Mouse (Mus musculus) heart, postnatal 0 days (tissue): ENCODE measurements around the gene Trem2.

ENCODE experiments used
- CTCF ChIP-seq: IDR thresholded peaks from 2 replicates; pipeline ENCODE4 v1.5.1; 2016; ENCODE audit warnings: antibody characterized with exemption, control low read depth, low read depth
- EP300 ChIP-seq: IDR thresholded peaks from 2 replicates; pipeline ENCODE4 v1.6.1; 2016; ENCODE audit warnings: antibody characterized with exemption, low read depth

DNA sequence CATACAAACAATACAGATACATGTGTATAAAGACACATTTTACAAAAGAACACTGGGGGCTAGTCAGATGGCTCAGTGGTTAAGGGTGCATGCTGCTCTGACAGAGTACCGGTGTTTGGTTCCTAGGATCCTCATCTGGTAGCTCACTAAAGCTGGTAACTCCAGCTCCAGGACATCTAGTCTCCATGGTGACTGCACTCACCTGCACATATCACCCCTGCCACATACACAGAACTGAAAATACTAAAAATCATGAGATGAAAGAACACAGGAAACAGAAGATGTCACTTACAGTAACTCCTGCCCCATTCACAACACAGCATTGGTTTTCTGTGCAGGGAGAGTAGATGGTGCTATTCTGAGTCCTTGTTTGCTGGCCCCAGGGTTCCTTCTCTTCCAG is 27.5 kb upstream of the Trem2 start:
- TF ChIP-seq CTCF (no peak), EP300 (no peak)
